ENCODE assay signal across 9 mouse cellular contexts in genomic region chr9:63138481-63138967, GRCm38 (mm10). TPM values are rescaled to one million over a fixed set of nuclear protein-coding genes. Genes with fewer than 3 reads are reported as not detected.
DNase-seq lines count a peak whose midpoint lies in the region; ATAC-seq and TF ChIP-seq lines count a peak whose summit lies in the region.
"Had no signal": no experiment of that assay in that cellular context is flagged by ENCODE, and none has a peak within 500 bp of the region (broad histone marks: within the 10 kb centered on the region; RNA-seq: fewer than 3 reads in every experiment).

No protein-coding gene starts in this region.

- peak overlapping the region; percentile 15 for H3K4me3 ChIP-seq in cerebellum, adult 2 months (replicated peaks; ENCODE audit: insufficient read depth, low read depth, low read length)
- H3K4me3 ChIP-seq in limb, embryonic 14.5 days (replicated peaks; ENCODE audit: low read length): peak overlapping the region; percentile 24
- H3K4me3 ChIP-seq in stomach, embryonic 14.5 days (ENCODE audit: low read depth, low read length): peak overlapping the region; percentile 11; the same call in 1 of the 2 replicates

- peaks cover 6% of the 10 kb centered on the region for H3K4me1 ChIP-seq in cerebellum, adult 2 months (ENCODE audit: control insufficient read depth, insufficient read depth, low read length)
- H3K4me1 ChIP-seq in limb, embryonic 14.5 days (ENCODE audit: control insufficient read depth, insufficient read depth, low read length): peaks cover 5% of the 10 kb centered on the region
- H3K4me1 ChIP-seq in stomach, embryonic 14.5 days (ENCODE audit: control insufficient read depth, insufficient read depth, low read length): 0 out of 2 replicates have a peak, but pooled peaks cover 9% of the 10 kb centered on the region

- 3% methylated on average over 31 of the region's 31 CpGs for WGBS in cerebellum, adult 2 months
- WGBS in limb, embryonic 14.5 days: 1% methylated on average over 31 of the region's 31 CpGs
- WGBS in stomach, embryonic 14.5 days: under 1% methylated on average over 31 of the region's 31 CpGs

- H3K27ac ChIP-seq in cerebellum, adult 2 months (ENCODE audit: insufficient read depth, low read length): no peak overlapping the region
- H3K27ac ChIP-seq in limb, embryonic 14.5 days (replicated peaks; ENCODE audit: low read depth, low read length): no peak overlapping the region
- no peak overlapping the region for H3K27ac ChIP-seq in stomach, embryonic 14.5 days (ENCODE audit: low read length)

- peaks cover 34% of the 10 kb centered on the region for H3K27me3 ChIP-seq in cerebellum, adult 2 months (ENCODE audit: control insufficient read depth, insufficient read depth, low read length)
- peaks cover 92% of the 10 kb centered on the region for H3K27me3 ChIP-seq in limb, embryonic 14.5 days (ENCODE audit: control insufficient read depth, insufficient read depth, low read length)
- H3K27me3 ChIP-seq in stomach, embryonic 14.5 days (ENCODE audit: control insufficient read depth, insufficient read depth, low read length): peaks cover 80% of the 10 kb centered on the region

- TF ChIP-seq CTCF in cerebellum, adult 2 months (IDR thresholded peaks at IDR 0.05; ENCODE audit: borderline replicate concordance, insufficient read depth, low read depth, low read length): no peak

- peak; percentile 22 to 60 for DNase-seq in cerebellum, adult 2 months
- peak; percentile 12 for DNase-seq in right cerebral cortex, postnatal 25 days
- no peak for DNase-seq in right cerebral cortex, adult 18-20 months
- no peak for DNase-seq in limb, embryonic 14.5 days (ENCODE audit: low spot score)
- no peak for DNase-seq in urinary bladder, postnatal 4 days (ENCODE audit: low spot score in 2 of 2)
- DNase-seq in layer of hippocampus, adult 18-20 months (ENCODE audit: low spot score in 2 of 2): no peak

- no peaks in the 10 kb centered on the region for H3K9me3 ChIP-seq in limb, embryonic 14.5 days (ENCODE audit: control insufficient read depth, low read length)
- H3K9me3 ChIP-seq in stomach, embryonic 14.5 days (ENCODE audit: control insufficient read depth, low read depth, low read length): no peaks in the 10 kb centered on the region

- peak overlapping the region; percentile 34 for H3K4me2 ChIP-seq in limb, embryonic 14.5 days (replicated peaks; ENCODE audit: low read depth, low read length, severe bottlenecking)
- H3K4me2 ChIP-seq in stomach, embryonic 14.5 days (replicated peaks; ENCODE audit: low read depth, low read length): peak overlapping the region; percentile 15; the same call in 1 of the 2 replicates

- no peak for ATAC-seq in cerebellum, adult (ENCODE audit: insufficient number of reproducible peaks, low FRiP score, low TSS enrichment)
- ATAC-seq in limb, embryonic 14.5 days (ENCODE audit: low FRiP score, low read depth): no peak
- ATAC-seq in stomach, embryonic 14.5 days (ENCODE audit: insufficient number of reproducible peaks, insufficient read depth, low FRiP score, low read depth): no peak

- H3K9ac ChIP-seq in limb, embryonic 14.5 days (ENCODE audit: low read depth, low read length, severe bottlenecking): no peak overlapping the region
- H3K9ac ChIP-seq in stomach, embryonic 14.5 days (replicated peaks; ENCODE audit: low read depth, low read length): no peak overlapping the region

- no peak for TF ChIP-seq POLR2A in cerebellum, adult 2 months (IDR thresholded peaks at IDR 0.05; ENCODE audit: borderline replicate concordance, insufficient read depth, low read length)
- TF ChIP-seq POLR2A in limb, embryonic 14.5 days (IDR thresholded peaks at IDR 0.05; ENCODE audit: borderline replicate concordance, extremely low read depth, insufficient read depth, insufficient read length): no peak

- H3K36me3 ChIP-seq in limb, embryonic 14.5 days (ENCODE audit: control insufficient read depth, insufficient read depth, low read length): no peaks in the 10 kb centered on the region
- no peaks in the 10 kb centered on the region for H3K36me3 ChIP-seq in stomach, embryonic 14.5 days (ENCODE audit: control insufficient read depth, insufficient read depth, low read length)

RNA-seq across cellular contexts. Expression of gene Skor1, which starts 10.2 kb away (rescaled TPM):
- polyA plus RNA-seq in cerebellum, adult 2 months (2012; rRNA removed): 7.1 and 9.2 TPM in 2 replicates
- polyA plus RNA-seq in limb, embryonic 14.5 days (2012; rRNA removed): 0.11 and 0.24 TPM in 2 replicates
- 0.08 TPM in 1 of 2 replicates, not detected in the other for polyA plus RNA-seq in limb, embryonic 14.5 days (2014; fragmentation: Nextera tagmentation; extraction: Ambion mirVana)
- not detected in 2 replicates for polyA plus RNA-seq in stomach, embryonic 14.5 days (2014; fragmentation: Nextera tagmentation; extraction: Ambion mirVana)
- total RNA-seq in layer of hippocampus, adult 18-20 months (2021): under 1 TPM; 0.07 to 0.15 TPM
- total RNA-seq: liver, adult 2 months had no signal
- polyA plus RNA-seq: liver, adult 2 months had no signal

Comparison
In these comparisons a context has a peak if more than half of its experiments do, and no peak if none do; other contexts are left out.
1. DNase-seq: peak in cerebellum, adult 2 months (2 of 2) and right cerebral cortex, postnatal 25 days (single experiment); none in right cerebral cortex, adult 18-20 months (single experiment), limb, embryonic 14.5 days (single experiment), urinary bladder, postnatal 4 days (0 of 2) and layer of hippocampus, adult 18-20 months (0 of 2).
2. Peak in every context shown above with its lines, with median percentiles within 50 percentile points of each other: H3K4me3 ChIP-seq.